Mouse (Mus musculus): ENCODE measurements around the gene Ppfibp1.

DNA sequence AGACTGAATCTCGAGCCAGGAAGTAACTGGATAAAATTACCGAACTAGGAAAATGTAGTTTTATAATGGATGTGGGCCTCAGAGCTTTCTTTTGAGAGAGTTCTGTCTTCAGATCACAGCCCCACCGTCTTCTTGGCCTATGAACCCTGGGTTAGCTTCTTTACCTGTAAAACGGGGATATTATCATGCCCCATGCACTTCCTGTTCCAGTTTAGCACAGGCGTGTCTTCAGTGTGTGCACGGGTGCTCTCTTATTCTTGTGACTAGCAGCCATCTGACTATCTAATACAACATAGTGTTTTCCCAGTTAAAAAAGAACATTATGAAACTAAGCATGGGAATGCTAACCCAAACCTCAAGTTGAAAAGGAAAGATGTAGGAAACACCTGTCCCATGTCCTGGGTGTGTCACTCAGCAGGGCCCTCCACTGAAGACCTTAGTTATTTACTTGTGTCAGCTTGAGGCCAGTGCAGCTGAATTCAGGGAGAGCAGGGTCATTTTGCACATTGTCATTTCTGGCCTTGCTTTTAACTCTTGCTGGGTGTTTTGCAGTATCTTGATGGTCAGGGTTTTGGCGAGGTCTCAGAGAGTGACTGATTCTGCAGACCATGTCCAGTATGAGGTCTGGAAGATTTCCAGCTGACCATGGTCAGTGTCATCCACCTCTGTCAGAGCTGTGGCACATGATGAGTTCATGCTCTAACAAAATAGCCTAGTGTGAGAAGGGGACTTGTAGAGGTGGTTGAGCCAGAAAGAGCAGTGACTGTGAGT lies 53.4 kb downstream of the Ppfibp1 start:
- TF ChIP-seq CTCF (IDR thresholded peaks at IDR 0.05; ENCODE audit: low read depth) = no peak
- no peak for TF ChIP-seq EP300 (IDR thresholded peaks at IDR 0.05; ENCODE audit: low read depth)

Measured in heart, postnatal 0 days (tissue).